Mouse (Mus musculus): ENCODE results near the gene Bcl2l1. TPM values are rescaled to one million over a fixed set of nuclear protein-coding genes. Genes with fewer than 3 reads are reported as not detected.

Gene Bcl2l1
- total and polyA plus RNA-seq, 2 experiments from 2014 or later: 124 to 158 TPM

GRCm38 (mm10) chr2:152733201-152733600 is 98.3 kb downstream of the Bcl2l1 start:
- Histone ChIP-seq H3K36me3 (ENCODE audit: insufficient read depth, low read length) (no peaks in the 10 kb centered on the region), H3K27ac (ENCODE audit: low read depth, low read length) (no peak overlapping the region), H3K4me2 (ENCODE audit: low read depth, low read length, poor library complexity, severe bottlenecking) (no peak overlapping the region), H3K9ac (replicated peaks; ENCODE audit: low read length, poor library complexity, severe bottlenecking) (no peak overlapping the region), H3K4me1 (ENCODE audit: insufficient read depth, low read length) (peaks cover 3% of the 10 kb centered on the region; the same call in 1 of the 2 replicates), H3K4me3 (ENCODE audit: low read depth, low read length) (no peak overlapping the region), H3K9me3 (ENCODE audit: low read length) (no peaks in the 10 kb centered on the region), H3K27me3 (ENCODE audit: insufficient read depth, low read length) (no peaks in the 10 kb centered on the region)
- no peak for TF ChIP-seq CTCF (IDR thresholded peaks at IDR 0.05)
- WGBS: 91% methylated on average over 2 of the region's 2 CpGs
- ATAC-seq (ENCODE audit: low FRiP score) (no peak), DNase-seq (ENCODE audit: low spot score) (no peak)

Small RNA genes within 50 kb of the gene (microRNA-seq; reads per million reads assigned to microRNA genes)
- gene Gm23802 (ENCODE audit: borderline number of aligned reads): not detected
- gene Mir5622 (ENCODE audit: borderline number of aligned reads): not detected

Other genes with a start within 250 kb of the Bcl2l1 start
- gene Defb45, start 232.3 kb downstream of the Bcl2l1 start, total RNA-seq (2014; rRNA removed): not detected in 2 replicates
- not detected in 2 replicates for gene Defb45, start 232.3 kb downstream of the Bcl2l1 start, polyA plus RNA-seq (2015; fragmentation: Nextera tagmentation; extraction: Ambion mirVana)
- not detected in 2 replicates for gene Defb36, start 227.4 kb downstream of the Bcl2l1 start, total RNA-seq (2014; rRNA removed)
- not detected in 2 replicates for gene Defb36, start 227.4 kb downstream of the Bcl2l1 start, polyA plus RNA-seq (2015; fragmentation: Nextera tagmentation; extraction: Ambion mirVana)
- not detected in 2 replicates for gene Defb25, start 208.7 kb downstream of the Bcl2l1 start, total RNA-seq (2014; rRNA removed)
- gene Defb25, start 208.7 kb downstream of the Bcl2l1 start, polyA plus RNA-seq (2015; fragmentation: Nextera tagmentation; extraction: Ambion mirVana): 0.79 and 1.2 TPM in 2 replicates
- gene Rem1, start 204.8 kb downstream of the Bcl2l1 start, total RNA-seq (2014; rRNA removed): 0.16 and 0.33 TPM in 2 replicates
- gene Rem1, start 204.8 kb downstream of the Bcl2l1 start, polyA plus RNA-seq (2015; fragmentation: Nextera tagmentation; extraction: Ambion mirVana): 0.49 and 0.94 TPM in 2 replicates
- 166 and 173 TPM in 2 replicates for gene H13, start 162.3 kb downstream of the Bcl2l1 start, total RNA-seq (2014; rRNA removed)
- 175 and 182 TPM in 2 replicates for gene H13, start 162.3 kb downstream of the Bcl2l1 start, polyA plus RNA-seq (2015; fragmentation: Nextera tagmentation; extraction: Ambion mirVana)
- gene Mcts2, start 144.7 kb downstream of the Bcl2l1 start, total RNA-seq (2014; rRNA removed): 14.5 and 21.8 TPM in 2 replicates
- gene Mcts2, start 144.7 kb downstream of the Bcl2l1 start, polyA plus RNA-seq (2015; fragmentation: Nextera tagmentation; extraction: Ambion mirVana): 28.0 and 28.1 TPM in 2 replicates
- gene Id1, start 95.5 kb downstream of the Bcl2l1 start, total RNA-seq (2014; rRNA removed): 69.6 and 71.7 TPM in 2 replicates
- gene Id1, start 95.5 kb downstream of the Bcl2l1 start, polyA plus RNA-seq (2015; fragmentation: Nextera tagmentation; extraction: Ambion mirVana): 52.6 and 58.3 TPM in 2 replicates
- 2.0 and 6.8 TPM in 2 replicates for gene Cox4i2, start 77.6 kb downstream of the Bcl2l1 start, total RNA-seq (2014; rRNA removed)
- gene Cox4i2, start 77.6 kb downstream of the Bcl2l1 start, polyA plus RNA-seq (2015; fragmentation: Nextera tagmentation; extraction: Ambion mirVana): 3.3 and 4.5 TPM in 2 replicates
- gene Tpx2, start 16.2 kb upstream of the Bcl2l1 start, total RNA-seq (2014; rRNA removed): 4.2 and 4.7 TPM in 2 replicates
- gene Tpx2, start 16.2 kb upstream of the Bcl2l1 start, polyA plus RNA-seq (2015; fragmentation: Nextera tagmentation; extraction: Ambion mirVana): 4.6 and 4.8 TPM in 2 replicates
- gene Mylk2, start 79.6 kb upstream of the Bcl2l1 start, total RNA-seq (2014; rRNA removed): 0.16 TPM in 1 of 2 replicates, not detected in the other
- gene Mylk2, start 79.6 kb upstream of the Bcl2l1 start, polyA plus RNA-seq (2015; fragmentation: Nextera tagmentation; extraction: Ambion mirVana): 0.05 TPM in 1 of 2 replicates, not detected in the other
- 4.0 and 6.8 TPM in 2 replicates for gene Foxs1, start 101.5 kb upstream of the Bcl2l1 start, total RNA-seq (2014; rRNA removed)
- gene Foxs1, start 101.5 kb upstream of the Bcl2l1 start, polyA plus RNA-seq (2015; fragmentation: Nextera tagmentation; extraction: Ambion mirVana): 2.4 and 3.3 TPM in 2 replicates
- gene Dusp15, start 120.0 kb upstream of the Bcl2l1 start, total RNA-seq (2014; rRNA removed): 44.9 and 47.1 TPM in 2 replicates
- gene Dusp15, start 120.0 kb upstream of the Bcl2l1 start, polyA plus RNA-seq (2015; fragmentation: Nextera tagmentation; extraction: Ambion mirVana): 24.6 and 25.2 TPM in 2 replicates
- gene Ttll9, start 130.8 kb upstream of the Bcl2l1 start, total RNA-seq (2014; rRNA removed): 4.9 and 7.8 TPM in 2 replicates
- gene Ttll9, start 130.8 kb upstream of the Bcl2l1 start, polyA plus RNA-seq (2015; fragmentation: Nextera tagmentation; extraction: Ambion mirVana): 7.6 and 7.9 TPM in 2 replicates
- gene Pdrg1, start 183.7 kb upstream of the Bcl2l1 start, total RNA-seq (2014; rRNA removed): 54.5 and 60.7 TPM in 2 replicates
- gene Pdrg1, start 183.7 kb upstream of the Bcl2l1 start, polyA plus RNA-seq (2015; fragmentation: Nextera tagmentation; extraction: Ambion mirVana): 240 and 249 TPM in 2 replicates
- gene Xkr7, start 200.1 kb upstream of the Bcl2l1 start, total RNA-seq (2014; rRNA removed): 34.0 and 35.5 TPM in 2 replicates
- 1.1 and 1.4 TPM in 2 replicates for gene Xkr7, start 200.1 kb upstream of the Bcl2l1 start, polyA plus RNA-seq (2015; fragmentation: Nextera tagmentation; extraction: Ambion mirVana)
- gene Ccm2l, start 234.2 kb upstream of the Bcl2l1 start, total RNA-seq (2014; rRNA removed): 4.5 and 7.0 TPM in 2 replicates
- gene Ccm2l, start 234.2 kb upstream of the Bcl2l1 start, polyA plus RNA-seq (2015; fragmentation: Nextera tagmentation; extraction: Ambion mirVana): 1.1 and 1.3 TPM in 2 replicates